Comparison of ENCODE assay signal across 8 mouse cellular contexts in genomic region chr6:141041781-141042625, GRCm38 (mm10).
DNase-seq lines count a peak whose midpoint lies in the region; ATAC-seq lines count a peak whose summit lies in the region.

No protein-coding gene starts in this region.

- no peak for ATAC-seq in cerebellum, adult (ENCODE audit: insufficient number of reproducible peaks, low FRiP score, low TSS enrichment)
- no peak for ATAC-seq in erythroblast, adult 5-6 weeks (replicated peaks; ENCODE audit: low FRiP score, poor library complexity, severe bottlenecking)

- peak; percentile 33 to 35 for DNase-seq in cerebellum, postnatal 14 days
- peak; percentile 71 for DNase-seq in NIH3T3 (ENCODE audit: low read depth)
- peak; percentile 14 for DNase-seq in heart, postnatal 25 days (ENCODE audit: low spot score)
- peak; percentile 69 for DNase-seq in lung, postnatal 10 days
- DNase-seq in thymus, postnatal 25 days = no peak
- no peak for DNase-seq in layer of hippocampus, adult 8-10 months (ENCODE audit: low spot score in 2 of 2)

- intact Hi-C loops in heart, postnatal 25 days (cut with DNase I) = no loop called here

Comparison
In these comparisons a context has a peak if more than half of its experiments do, and no peak if none do; other contexts are left out.
1. DNase-seq: peak in cerebellum, postnatal 14 days (2 of 2), NIH3T3 (single experiment), heart, postnatal 25 days (single experiment) and lung, postnatal 10 days (single experiment); none in thymus, postnatal 25 days (single experiment) and layer of hippocampus, adult 8-10 months (0 of 2).